Comparison of ENCODE assay signal across 18 mouse cellular contexts in genomic region chr8:77458575-77458974, GRCm38 (mm10). TPM values are rescaled to one million over a fixed set of nuclear protein-coding genes. Genes with fewer than 3 reads are reported as not detected.
DNase-seq lines count a peak whose midpoint lies in the region; ATAC-seq and TF ChIP-seq lines count a peak whose summit lies in the region.
"Had no signal": no experiment of that assay in that cellular context is flagged by ENCODE, and none has a peak within 500 bp of the region (broad histone marks: within the 10 kb centered on the region; RNA-seq: fewer than 3 reads in every experiment).

No protein-coding gene starts in this region.

- H3K4me2 ChIP-seq in midbrain, embryonic 15.5 days: no peak overlapping the region
- H3K4me2 ChIP-seq: forebrain, embryonic 15.5 days; hindbrain, embryonic 14.5 days; intestine, embryonic 15.5 days had no signal

- H3K4me3 ChIP-seq in gastrocnemius, adult 2 months: no peak overlapping the region
- H3K4me3 ChIP-seq in midbrain, embryonic 15.5 days: no peak overlapping the region
- H3K4me3 ChIP-seq: forebrain, embryonic 15.5 days; hindbrain, embryonic 10.5 days; intestine, embryonic 15.5 days had no signal

- 92% methylated on average over 4 of the region's 4 CpGs for WGBS in midbrain, embryonic 15.5 days

- no peaks in the 10 kb centered on the region for H3K4me1 ChIP-seq in midbrain, embryonic 15.5 days
- H3K4me1 ChIP-seq: forebrain, embryonic 15.5 days; intestine, embryonic 15.5 days had no signal

- 0 out of 2 replicates have a peak overlapping the region, but pooled peaks have one; percentile 0 for H3K27ac ChIP-seq in gastrocnemius, adult 2 months
- H3K27ac ChIP-seq in midbrain, embryonic 15.5 days: no peak overlapping the region
- H3K27ac ChIP-seq: forebrain, embryonic 15.5 days; hindbrain, embryonic 10.5 days; hindbrain, embryonic 14.5 days; intestine, embryonic 15.5 days had no signal

- H3K9ac ChIP-seq in midbrain, embryonic 15.5 days: no peak overlapping the region
- H3K9ac ChIP-seq: forebrain, embryonic 15.5 days; hindbrain, embryonic 14.5 days; intestine, embryonic 15.5 days had no signal

- TF ChIP-seq CTCF in gastrocnemius, adult 2 months (IDR thresholded peaks at IDR 0.05): no peak

- no peaks in the 10 kb centered on the region for H3K36me3 ChIP-seq in midbrain, embryonic 15.5 days (replicated peaks)
- H3K36me3 ChIP-seq: forebrain, embryonic 15.5 days; hindbrain, embryonic 10.5 days had no signal

- H3K9me3 ChIP-seq in midbrain, embryonic 15.5 days: no peaks in the 10 kb centered on the region
- H3K9me3 ChIP-seq: forebrain, embryonic 15.5 days; hindbrain, embryonic 10.5 days; intestine, embryonic 15.5 days had no signal

- H3K27me3 ChIP-seq in midbrain, embryonic 15.5 days (replicated peaks): no peaks in the 10 kb centered on the region
- H3K27me3 ChIP-seq: forebrain, embryonic 15.5 days; intestine, embryonic 15.5 days had no signal

- ATAC-seq in midbrain, embryonic 15.5 days (replicated peaks): no peak
- ATAC-seq: activated CD4-positive, CD25-positive, alpha-beta regulatory T cell, adult 4 months; forebrain, embryonic 15.5 days; intestine, embryonic 15.5 days had no signal

- no peak for DNase-seq in gastrocnemius, adult 2 months
- no peak for DNase-seq in gastrocnemius, adult 8-10 months (ENCODE audit: low spot score in 2 of 2)
- DNase-seq in 3134 (ENCODE audit: extremely low read depth, insufficient read length, low spot score) (peak; percentile 35), NIH3T3 (ENCODE audit: low read depth) (peak; percentile 26)
- peak; percentile 36 for DNase-seq in fibroblast of lung, adult 2 months (ENCODE audit: low read depth)
- DNase-seq in ovary, postnatal 36 days (ENCODE audit: low spot score): no peak
- DNase-seq: adrenal gland, postnatal 14 days; cerebellum, adult 18-20 months; cerebellum, adult 9-11 months; cerebellum, postnatal 36 days; gastrocnemius, postnatal 14 days; kidney, adult 18-20 months had no signal

- intact Hi-C loops in gastrocnemius, adult 2 months (cut with DNase I): no loop called here

RNA-seq across cellular contexts. Expression of gene Arhgap10, which starts 59.2 kb away (rescaled TPM):
- 10 to 100 TPM; 54.4 to 55.9 TPM for total RNA-seq in gastrocnemius, adult 2 months (2021)
- 10 to 100 TPM; 38.4 to 43.4 (median 41.2) TPM for total RNA-seq in gastrocnemius, adult 8-10 months (2022)
- polyA plus RNA-seq in midbrain, embryonic 15.5 days (2015; fragmentation: Nextera tagmentation; extraction: Ambion mirVana): 3.1 and 3.3 TPM in 2 replicates

Comparison
In these comparisons a context has a peak if more than half of its experiments do, and no peak if none do; other contexts are left out.
1. DNase-seq: peak in 3134 (single experiment), NIH3T3 (single experiment) and fibroblast of lung, adult 2 months (single experiment); none in gastrocnemius, adult 2 months (single experiment), gastrocnemius, adult 8-10 months (0 of 2) and ovary, postnatal 36 days (single experiment).